Mouse (Mus musculus) retina, adult 2 months (tissue): ENCODE measurements around the gene Dennd5b.
A peak's percentile ranks its signal among the peaks of the same experiment; 100 is the strongest.
"Not testable (repeated sequence)": the region's sequence is repeated elsewhere in the genome, so short reads cannot be mapped to it uniquely, and the experiment has no call there.

Experiments used
- DNase-seq: peaks from one replicate; pipeline ENCODE4 v3.0.0-alpha.2; 2012; ENCODE audit warnings: low read depth, low spot score

Dennd5b gene

GRCm38 (mm10) chr6:148955641-148956420, 145.6 kb downstream of the Dennd5b start:
- DNase-seq = no peak

- no peak for DNase-seq
Measured at GRCm38 (mm10) chr6:148946881-148947405, 154.5 kb downstream of the Dennd5b start.

- DNase-seq = peak; percentile 80
Measured at GRCm38 (mm10) chr6:148946409-148946742, 155.1 kb downstream of the Dennd5b start, which contains the start of gene Sinhcaf. Gene Sinhcaf (minus strand): TSS chr6:148946467.

- DNase-seq = no peak
Measured at GRCm38 (mm10) chr6:148945509-148946408, 155.7 kb downstream of the Dennd5b start.

GRCm38 (mm10) chr6:148944767-148945508, 156.5 kb downstream of the Dennd5b start:
- DNase-seq = no peak

GRCm38 (mm10) chr6:148944344-148944766, 157.1 kb downstream of the Dennd5b start:
- no peak for DNase-seq

- DNase-seq = no peak
Measured at GRCm38 (mm10) chr6:148943695-148944094, 157.8 kb downstream of the Dennd5b start.

- no peak for DNase-seq
Measured at GRCm38 (mm10) chr6:148942406-148942805, 159.1 kb downstream of the Dennd5b start.

- DNase-seq = no peak
Measured at GRCm38 (mm10) chr6:148941880-148942279, 159.6 kb downstream of the Dennd5b start.

- not testable (repeated sequence) for DNase-seq
Measured at GRCm38 (mm10) chr6:148940383-148940782, 161.1 kb downstream of the Dennd5b start.
